Mouse (Mus musculus): ENCODE results near the gene Wdr5. TPM values are rescaled to one million over a fixed set of nuclear protein-coding genes. Genes with fewer than 3 reads are reported as not detected.

Gene Wdr5
- total RNA-seq, 2 experiments from 2014 or later: 18.8 to 21.3 TPM

GRCm38 (mm10) chr2:27547326-27547725 lies 32.4 kb downstream of the Wdr5 start:
- TF ChIP-seq CTCF (IDR thresholded peaks at IDR 0.05): no peak
- DNase-seq: no peak
- intact Hi-C loops (cut with DNase I): loop anchor here (10.0 kb wide), 1 partner anchor 337 kb away; the partner anchor contains the start of gene Col5a1

GRCm38 (mm10) chr2:27547986-27548385 lies 33.0 kb downstream of the Wdr5 start:
- no peak overlapping the region for H3K4me3 ChIP-seq
- intact Hi-C loops (cut with DNase I): loop anchor here (10.0 kb wide), 1 partner anchor 337 kb away; the partner anchor contains the start of gene Col5a1
- DNase-seq: no peak
- TF ChIP-seq CTCF (IDR thresholded peaks at IDR 0.05): no peak
- no peak overlapping the region for H3K27ac ChIP-seq

More at GRCm38 (mm10) chr2:27547326-27547725, 32.4 kb downstream of the Wdr5 start:
- Histone ChIP-seq H3K4me3 (no peak overlapping the region), H3K27ac (no peak overlapping the region)

DNA sequence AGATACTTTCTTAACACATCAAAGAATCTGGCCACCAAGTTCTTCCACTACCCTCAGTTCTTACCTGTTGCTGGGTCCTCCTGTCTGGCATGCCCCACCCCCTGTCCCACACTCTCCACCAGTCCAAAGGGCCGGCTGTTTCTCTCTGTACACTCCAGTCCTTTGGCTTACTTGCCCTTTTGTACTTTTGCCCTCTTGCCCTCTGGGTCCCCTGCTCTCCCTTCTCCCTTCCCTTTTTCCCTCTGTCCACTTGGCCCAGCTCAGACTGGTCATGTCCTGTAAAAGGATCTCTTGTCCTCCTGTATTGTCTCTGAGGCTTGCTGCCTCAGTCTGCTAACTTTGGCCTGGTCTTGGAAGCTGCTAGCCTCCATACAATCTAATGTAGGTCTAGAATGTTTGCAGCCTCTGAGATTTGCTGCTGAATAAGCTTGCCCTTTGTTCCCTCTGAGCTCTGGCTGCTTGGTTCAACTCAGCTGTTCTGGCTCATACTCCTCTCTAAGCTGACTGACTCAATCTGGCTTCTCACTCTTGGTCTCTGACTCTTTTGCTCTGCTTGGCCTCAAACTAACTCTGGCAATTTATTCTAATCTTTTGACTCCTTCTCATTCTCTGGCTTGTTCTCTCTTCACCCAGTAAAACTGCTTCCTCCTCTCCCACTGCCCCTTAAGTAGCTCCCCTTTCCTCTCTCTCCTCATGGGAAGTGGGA lies 33.9 kb downstream of the Wdr5 start:
- Histone ChIP-seq H3K4me3 (no peak overlapping the region), H3K27ac (no peak overlapping the region)
- intact Hi-C loops (cut with DNase I): loop anchor here (10.0 kb wide), 1 partner anchor 336 kb away; the partner anchor contains the start of gene Col5a1
- no peak for DNase-seq
- TF ChIP-seq CTCF (IDR thresholded peaks at IDR 0.05): no peak

- Histone ChIP-seq H3K27ac (no peak overlapping the region), H3K4me3 (no peak overlapping the region)
- DNase-seq: peak; percentile 75
- peak; percentile 94 for TF ChIP-seq CTCF (IDR thresholded peaks at IDR 0.05)
- intact Hi-C loops (cut with DNase I): loop anchor here (1.0 to 5.0 kb wide), 3 partner anchors 125 to 420 kb away; partner anchors contain the start of gene Rxra
Observed at GRCm38 (mm10) chr2:27552620-27553287, 37.8 kb downstream of the Wdr5 start.

DNA sequence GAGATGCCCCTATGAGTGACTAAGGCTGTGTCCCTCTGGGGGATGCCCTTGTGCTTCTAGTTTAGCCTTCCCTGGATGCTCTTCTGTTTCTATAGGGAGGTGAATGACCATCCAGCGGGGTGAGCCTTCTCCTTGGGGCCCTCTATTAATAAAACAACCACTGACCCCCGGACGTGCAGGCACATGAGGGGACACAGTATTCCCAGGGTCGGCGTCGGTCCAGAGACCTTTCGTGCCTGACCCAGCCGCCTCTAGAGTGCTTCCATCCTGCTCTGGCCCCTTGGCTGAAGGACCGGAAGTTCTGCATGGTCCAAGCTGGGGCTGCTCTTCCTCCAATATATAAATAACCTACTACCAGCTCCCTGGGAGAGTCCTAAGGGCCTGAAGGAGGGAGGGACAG lies 39.4 kb downstream of the Wdr5 start:
- peak; percentile 40 for DNase-seq
- intact Hi-C loops (cut with DNase I): loop anchor here (5.0 kb wide), 2 partner anchors 123 to 418 kb away; partner anchors contain the start of gene Rxra
- no peak for TF ChIP-seq CTCF (IDR thresholded peaks at IDR 0.05)
- peak overlapping the region; percentile 48; the same call in 1 of the 2 replicates for H3K27ac ChIP-seq
- H3K4me3 ChIP-seq: no peak overlapping the region

GRCm38 (mm10) chr2:27556921-27557320 lies 42.0 kb downstream of the Wdr5 start:
- no peak for DNase-seq
- intact Hi-C loops (cut with DNase I): no loop called here
- no peak overlapping the region for H3K4me3 ChIP-seq
- no peak for TF ChIP-seq CTCF (IDR thresholded peaks at IDR 0.05)
- no peak overlapping the region for H3K27ac ChIP-seq

GRCm38 (mm10) chr2:27560708-27561123 lies 45.8 kb downstream of the Wdr5 start:
- no peak overlapping the region for H3K27ac ChIP-seq
- intact Hi-C loops (cut with DNase I): no loop called here

GRCm38 (mm10) chr2:27561159-27561558 lies 46.2 kb downstream of the Wdr5 start:
- TF ChIP-seq CTCF (IDR thresholded peaks at IDR 0.05): no peak
- intact Hi-C loops (cut with DNase I): no loop called here
- no peak overlapping the region for H3K27ac ChIP-seq
- H3K4me3 ChIP-seq: no peak overlapping the region
- DNase-seq: no peak

More at GRCm38 (mm10) chr2:27560708-27561123, 45.8 kb downstream of the Wdr5 start:
- no peak overlapping the region for H3K4me3 ChIP-seq
- TF ChIP-seq CTCF (IDR thresholded peaks at IDR 0.05): no peak
- no peak for DNase-seq

GRCm38 (mm10) chr2:27561829-27562228 lies 46.9 kb downstream of the Wdr5 start:
- intact Hi-C loops (cut with DNase I): no loop called here
- Histone ChIP-seq H3K27ac (no peak overlapping the region), H3K4me3 (no peak overlapping the region)
- no peak for DNase-seq
- no peak for TF ChIP-seq CTCF (IDR thresholded peaks at IDR 0.05)

DNA sequence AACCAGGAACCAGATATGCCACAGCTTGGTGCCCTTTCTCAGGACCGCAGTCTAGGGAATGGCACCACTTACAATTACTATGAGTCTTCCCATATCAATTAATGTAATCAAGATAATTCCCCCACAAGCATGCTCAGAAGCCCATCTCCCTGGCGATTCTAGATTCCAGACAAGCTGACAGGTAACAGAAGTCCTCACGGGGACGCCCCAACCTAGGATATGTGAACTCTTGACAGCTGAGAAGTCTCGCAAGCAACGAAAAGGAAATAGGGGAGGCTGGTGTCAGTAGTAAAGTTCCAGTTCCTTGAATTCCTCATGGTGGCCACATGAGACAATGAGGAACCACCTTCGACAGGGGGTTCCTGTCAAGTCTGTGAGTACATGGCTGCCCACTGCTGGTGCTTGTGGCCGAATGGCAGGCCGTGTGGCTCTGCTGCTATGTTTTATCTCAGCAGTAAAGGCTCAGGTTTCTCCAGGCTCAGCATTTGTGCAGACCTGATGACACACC lies 48.7 kb downstream of the Wdr5 start:
- intact Hi-C loops (cut with DNase I): no loop called here
- H3K27ac ChIP-seq: no peak overlapping the region
- TF ChIP-seq CTCF (IDR thresholded peaks at IDR 0.05): peak; percentile 32; the same call in 1 of the 2 replicates

DNA sequence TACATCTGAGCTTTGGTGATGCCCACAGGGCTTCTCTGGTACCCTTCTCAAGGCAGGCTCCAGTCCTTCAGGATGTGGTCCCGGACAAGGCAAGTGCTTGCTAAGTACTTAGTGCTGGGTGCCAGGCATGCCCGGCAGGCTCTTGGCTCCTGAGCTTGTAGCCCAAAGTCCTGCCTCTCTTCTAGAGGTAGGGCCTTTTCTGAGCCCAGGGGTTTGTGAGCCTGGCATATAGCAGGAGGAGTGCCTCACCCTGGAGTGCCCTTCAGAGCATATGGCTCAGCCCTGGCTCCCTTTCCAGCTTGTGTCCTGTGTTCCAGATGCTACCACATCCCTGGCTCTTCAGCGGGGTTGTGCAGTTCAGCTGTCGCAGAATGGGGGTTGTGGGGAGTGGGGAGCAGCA lies 49.7 kb downstream of the Wdr5 start:
- no peak for TF ChIP-seq CTCF (IDR thresholded peaks at IDR 0.05)
- H3K27ac ChIP-seq: no peak overlapping the region
- intact Hi-C loops (cut with DNase I): no loop called here
- H3K4me3 ChIP-seq: no peak overlapping the region
- DNase-seq: no peak

More for the DNA sequence above, 48.7 kb downstream of the Wdr5 start:
- DNase-seq: no peak
- H3K4me3 ChIP-seq: no peak overlapping the region

DNA sequence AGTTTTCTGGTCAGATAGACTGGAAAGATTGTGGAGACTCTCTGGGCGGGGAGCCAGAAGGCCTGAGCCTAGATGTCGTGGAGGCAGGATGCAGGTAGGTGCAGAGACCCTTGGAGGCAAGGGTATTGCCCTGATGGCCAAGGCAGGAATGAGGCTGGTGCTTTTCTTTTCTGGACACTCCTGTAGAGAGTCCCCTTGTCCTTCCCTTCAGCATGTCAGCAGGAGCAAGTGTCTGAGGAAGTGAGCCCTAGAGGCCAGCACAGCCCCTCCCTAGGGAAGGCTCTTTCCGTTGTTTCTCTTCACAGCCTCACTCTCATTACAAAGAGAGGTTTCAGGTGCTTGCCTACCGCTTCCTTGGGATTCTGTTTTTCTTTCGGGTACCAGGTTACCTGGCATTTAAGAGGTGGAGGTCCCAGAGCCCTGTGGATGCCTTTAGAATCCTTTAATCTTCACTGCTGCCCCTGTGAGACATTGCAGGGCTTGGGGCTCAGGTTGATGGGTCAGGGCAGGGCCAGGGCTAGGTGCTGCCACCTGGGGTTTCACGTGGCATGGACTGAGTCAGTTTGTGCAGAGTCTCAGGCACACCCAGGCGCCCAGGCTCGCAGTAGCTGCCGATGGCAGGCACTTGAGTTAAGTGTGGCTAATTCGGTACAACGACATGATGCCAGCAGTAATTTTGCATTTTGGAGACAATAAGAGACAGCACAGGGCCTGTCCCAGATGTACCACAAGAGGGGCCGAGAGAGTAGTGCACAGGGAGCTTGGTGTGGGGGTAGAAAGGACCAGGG lies 50.6 kb downstream of the Wdr5 start:
- TF ChIP-seq CTCF (IDR thresholded peaks at IDR 0.05): no peak
- intact Hi-C loops (cut with DNase I): no loop called here
- DNase-seq: no peak
- Histone ChIP-seq H3K27ac (no peak overlapping the region), H3K4me3 (no peak overlapping the region)
